13 mouse cellular contexts compared by ENCODE assay signal in genomic region chr17:28846974-28847617, GRCm38 (mm10). TPM values are rescaled to one million over a fixed set of nuclear protein-coding genes. Genes with fewer than 3 reads are reported as not detected.
DNase-seq lines count a peak whose midpoint lies in the region; ATAC-seq and TF ChIP-seq lines count a peak whose summit lies in the region.
"Had no signal": no experiment of that assay in that cellular context is flagged by ENCODE, and none has a peak within 500 bp of the region (broad histone marks: within the 10 kb centered on the region; RNA-seq: fewer than 3 reads in every experiment).

No protein-coding gene starts in this region.

- H3K4me2 ChIP-seq in lung, embryonic 15.5 days = no peak overlapping the region
- H3K4me2 ChIP-seq in intestine, embryonic 14.5 days (ENCODE audit: low read length) = peak overlapping the region; percentile 29
- H3K4me2 ChIP-seq in liver, embryonic 14.5 days (ENCODE audit: low read depth) = peak overlapping the region; percentile 28
- H3K4me2 ChIP-seq: hindbrain, embryonic 14.5 days had no signal

- no peaks in the 10 kb centered on the region for H3K27me3 ChIP-seq in lung, embryonic 15.5 days
- no peaks in the 10 kb centered on the region for H3K27me3 ChIP-seq in intestine, embryonic 14.5 days (replicated peaks; ENCODE audit: control insufficient read depth, insufficient read depth, low read length)
- H3K27me3 ChIP-seq in liver, embryonic 14.5 days (ENCODE audit: control insufficient read depth, insufficient read depth, low read length) = no peaks in the 10 kb centered on the region

- H3K27ac ChIP-seq in lung, embryonic 15.5 days = peak overlapping the region; percentile 54
- peak overlapping the region; percentile 75 for H3K27ac ChIP-seq in intestine, embryonic 14.5 days (ENCODE audit: low read depth)
- H3K27ac ChIP-seq in liver, embryonic 14.5 days = no peak overlapping the region
- H3K27ac ChIP-seq: hindbrain, embryonic 14.5 days; kidney, postnatal 0 days had no signal

- 21% methylated on average over 11 of the region's 11 CpGs for WGBS in lung, embryonic 15.5 days
- 44% methylated on average over 11 of the region's 11 CpGs for WGBS in intestine, embryonic 14.5 days
- 25% methylated on average over 11 of the region's 11 CpGs for WGBS in liver, embryonic 14.5 days (ENCODE audit: insufficient replicate concordance)

- peak; percentile 61 for ATAC-seq in lung, embryonic 15.5 days (ENCODE audit: borderline replicate concordance, extremely low read depth, low FRiP score, low TSS enrichment)
- peak; percentile 89 for ATAC-seq in intestine, embryonic 14.5 days (replicated peaks; ENCODE audit: low FRiP score, low TSS enrichment, low read depth)
- peak; percentile 77 for ATAC-seq in liver, embryonic 14.5 days (ENCODE audit: insufficient read depth)

- H3K4me1 ChIP-seq in lung, embryonic 15.5 days = peaks cover 8% of the 10 kb centered on the region
- no peaks in the 10 kb centered on the region for H3K4me1 ChIP-seq in intestine, embryonic 14.5 days (replicated peaks; ENCODE audit: control insufficient read depth, insufficient read depth, low read length)
- peaks cover 11 to 16% of the 10 kb centered on the region in 2 experiments for H3K4me1 ChIP-seq in liver, embryonic 14.5 days (replicated peaks; ENCODE audit: control insufficient read depth in 2 of 2, insufficient read depth in 2 of 2, low read length in 1 of 2)

- H3K9ac ChIP-seq in lung, embryonic 15.5 days = no peak overlapping the region
- H3K9ac ChIP-seq in intestine, embryonic 14.5 days (ENCODE audit: low read length) = no peak overlapping the region
- H3K9ac ChIP-seq in liver, embryonic 14.5 days (replicated peaks) = 0 out of 2 replicates have a peak overlapping the region, but pooled peaks have one; percentile 13
- H3K9ac ChIP-seq: hindbrain, embryonic 14.5 days had no signal

- DNase-seq in lung, postnatal 14 days = no peak
- peak; percentile 73 for DNase-seq in intestine, embryonic 14.5 days (ENCODE audit: low spot score)
- DNase-seq in liver, embryonic 14.5 days (ENCODE audit: low read depth in 3 of 3, low spot score in 3 of 3) = peak in 1 of 3 experiments; percentile 26
- peak; percentile 34 for DNase-seq in telencephalon, adult 2 months (ENCODE audit: low read depth, low spot score)
- DNase-seq in Muller cell, postnatal 12 days (ENCODE audit: inconsistent ontology term) = no peak
- no peak for DNase-seq in embryo, embryonic 10 days (ENCODE audit: low spot score)
- DNase-seq: cerebellum, postnatal 14 days; left cerebral cortex, postnatal 4 days; thymus, postnatal 4 days had no signal

- no peak for TF ChIP-seq CTCF in liver, embryonic 14.5 days (IDR thresholded peaks at IDR 0.05; ENCODE audit: low read depth)

- no peak for TF ChIP-seq EP300 in liver, embryonic 14.5 days (IDR thresholded peaks at IDR 0.05; ENCODE audit: low read depth)

- H3K36me3 ChIP-seq in lung, embryonic 15.5 days = no peaks in the 10 kb centered on the region
- H3K36me3 ChIP-seq in intestine, embryonic 14.5 days (ENCODE audit: control insufficient read depth, insufficient read depth, low read length) = no peaks in the 10 kb centered on the region
- no peaks in the 10 kb centered on the region for H3K36me3 ChIP-seq in liver, embryonic 14.5 days (replicated peaks; ENCODE audit: control insufficient read depth, insufficient read depth, low read depth)

- no peak overlapping the region for H3K4me3 ChIP-seq in lung, embryonic 15.5 days
- H3K4me3 ChIP-seq in intestine, embryonic 14.5 days (ENCODE audit: low read depth, low read length) = 0 out of 2 replicates have a peak overlapping the region, but pooled peaks have one; percentile 2
- no peak overlapping the region for H3K4me3 ChIP-seq in liver, embryonic 14.5 days (ENCODE audit: insufficient read depth in 1 of 2, low read depth in 2 of 2, low read length in 2 of 2)

- no peaks in the 10 kb centered on the region for H3K9me3 ChIP-seq in lung, embryonic 15.5 days
- no peaks in the 10 kb centered on the region; the same call in 1 of the 2 replicates for H3K9me3 ChIP-seq in intestine, embryonic 14.5 days (ENCODE audit: control insufficient read depth, low read length)
- H3K9me3 ChIP-seq in liver, embryonic 14.5 days (ENCODE audit: control insufficient read depth, low read length) = no peaks in the 10 kb centered on the region

RNA-seq across cellular contexts. Expression of gene Pnpla1, which starts 11.1 kb away (rescaled TPM):
- polyA plus RNA-seq in lung, embryonic 15.5 days (2015; fragmentation: Nextera tagmentation; extraction: Ambion mirVana) = not detected in 2 replicates
- 0.76 and 1.1 TPM in 2 replicates for polyA plus RNA-seq in intestine, embryonic 14.5 days (2014; fragmentation: Nextera tagmentation; extraction: Ambion mirVana)
- polyA plus RNA-seq in liver, embryonic 14.5 days (2012; rRNA removed) = 0.01 and 0.02 TPM in 2 replicates
- polyA plus RNA-seq in liver, embryonic 14.5 days (2014; fragmentation: Nextera tagmentation; extraction: Ambion mirVana) = 0.04 TPM in 1 of 2 replicates, not detected in the other
- polyA plus RNA-seq: hindbrain, embryonic 14.5 days; kidney, postnatal 0 days; spleen, adult 2 months had no signal

RNA-seq across cellular contexts. Expression of gene Brpf3, which starts 46.2 kb away (rescaled TPM):
- 10.3 and 12.9 TPM in 2 replicates for polyA plus RNA-seq in lung, embryonic 15.5 days (2015; fragmentation: Nextera tagmentation; extraction: Ambion mirVana)
- 11.1 and 12.9 TPM in 2 replicates for polyA plus RNA-seq in intestine, embryonic 14.5 days (2014; fragmentation: Nextera tagmentation; extraction: Ambion mirVana)
- polyA plus RNA-seq in liver, embryonic 14.5 days (2012; rRNA removed) = 95.9 and 98.3 TPM in 2 replicates
- 48.6 and 66.8 TPM in 2 replicates for polyA plus RNA-seq in liver, embryonic 14.5 days (2014; fragmentation: Nextera tagmentation; extraction: Ambion mirVana)

Comparison
In these comparisons a context has a peak if more than half of its experiments do, and no peak if none do; other contexts are left out.
1. DNase-seq: peak in intestine, embryonic 14.5 days (single experiment) and telencephalon, adult 2 months (single experiment); none in lung, postnatal 14 days (single experiment), Muller cell, postnatal 12 days (single experiment) and embryo, embryonic 10 days (single experiment).
2. Peak in every context shown above with its lines, with median percentiles within 50 percentile points of each other: ATAC-seq.